Mouse (Mus musculus) G1E (cell line): ENCODE data around the gene Ppp1r13l. TPM values are rescaled to one million over a fixed set of nuclear protein-coding genes. Genes with fewer than 3 reads are reported as not detected.

Experiments
- ATAC-seq: 2 replicates; pipeline ENCODE4 v1.8.0; 2016; ENCODE audit warnings: mild to moderate bottlenecking; ENCODE audit not compliant: insufficient number of reproducible peaks, poor library complexity, low FRiP score, severe bottlenecking; ENCODE audit errors: extremely low read depth
- DNase-seq: peaks from one replicate; pipeline ENCODE4 v3.0.0; 2012; ENCODE audit warnings: low spot score
- H3K27me3 ChIP-seq: 2 replicates; pipeline ENCODE4 v1.6.1; 2012; ENCODE audit warnings: mild to moderate bottlenecking, low read length, inconsistent platforms; ENCODE audit not compliant: insufficient read depth
- H3K36me3 ChIP-seq: replicated peaks from 2 replicates; pipeline ENCODE3; 2012; ENCODE audit warnings: mild to moderate bottlenecking, inconsistent platforms
- H3K4me1 ChIP-seq: 2 replicates; pipeline ENCODE4 v1.6.1; 2012; ENCODE audit warnings: low read depth, low read length, inconsistent platforms, mixed read lengths; ENCODE audit not compliant: insufficient read depth
- H3K4me3 ChIP-seq: 2 replicates; pipeline ENCODE4 v1.5.1; 2012; ENCODE audit warnings: low read depth, mild to moderate bottlenecking, inconsistent platforms, low read length, moderate library complexity, mixed read lengths
- H3K9me3 ChIP-seq: replicated peaks from 2 replicates; pipeline ENCODE4 v1.6.1; 2012; ENCODE audit warnings: inconsistent platforms
- CTCF ChIP-seq: IDR thresholded peaks from 2 replicates; pipeline ENCODE4 v1.5.1; 2012; ENCODE audit warnings: low read depth, low read length, inconsistent platforms, mixed read lengths
- GATA1 ChIP-seq: IDR thresholded peaks from 2 replicates; pipeline ENCODE4 v1.6.1; 2012; ENCODE audit warnings: borderline replicate concordance, low read length, inconsistent platforms, mixed read lengths
- GATA2 ChIP-seq: IDR thresholded peaks from 2 replicates; pipeline ENCODE4 v1.6.1; 2012; ENCODE audit warnings: low read depth, low read length, inconsistent platforms, borderline replicate concordance
- POLR2AphosphoS5 ChIP-seq: IDR thresholded peaks from 2 replicates; pipeline ENCODE4 v1.6.1; 2012; ENCODE audit warnings: low read depth, low read length, inconsistent platforms; ENCODE audit not compliant: insufficient replicate concordance
- TAL1 ChIP-seq: conservative IDR thresholded peaks from 2 replicates; pipeline ENCODE4 v1.6.1; 2012; ENCODE audit warnings: low read depth, low read length, inconsistent platforms, mixed read lengths
- polyA plus RNA-seq: library from polyadenylated mRNA; stranded (reverse); fragments of >175 nt; gene quantifications from 2 replicates; pipeline ENCODE4 v1.2.3, GENCODE M21; 2012
- total RNA-seq, 2 experiments: library from RNA; stranded (forward) in 1 of 2; stranded (reverse) in 1 of 2; fragments of 200-1000 nt in 1 of 2; fragments of >200 nt in 1 of 2; fragmentation: Nextera tagmentation in 1 of 2; gene quantifications; 2 replicates each; pipeline ENCODE4 v1.2.3; 2014 to 2017

Ppp1r13l gene
- total and polyA plus RNA-seq, 3 experiments = 1.1 to 32.9 (median 15.2) TPM

- DNase-seq (no peak), ATAC-seq (no peak)
- Histone ChIP-seq H3K4me1 (peaks cover 8% of the 10 kb centered on the region), H3K9me3 (no peaks in the 10 kb centered on the region), H3K27me3 (no peaks in the 10 kb centered on the region), H3K4me3 (no peak overlapping the region), H3K36me3 (peaks cover 76% of the 10 kb centered on the region)
- TF ChIP-seq CTCF (no peak), GATA1 (no peak), GATA2 (no peak), TAL1 (no peak), POLR2AphosphoS5 (no peak)
Observed at GRCm38 (mm10) chr7:19369823-19370425, 10.4 kb downstream of the Ppp1r13l start.

- Histone ChIP-seq H3K27me3 (no peaks in the 10 kb centered on the region), H3K9me3 (no peaks in the 10 kb centered on the region), H3K4me1 (peaks cover 4% of the 10 kb centered on the region; the same call in 1 of the 2 replicates), H3K36me3 (peaks cover 93% of the 10 kb centered on the region), H3K4me3 (no peak overlapping the region)
- ATAC-seq (no peak), DNase-seq (no peak)
- TF ChIP-seq GATA2 (no peak), POLR2AphosphoS5 (no peak), TAL1 (no peak), CTCF (no peak), GATA1 (no peak)
Observed at GRCm38 (mm10) chr7:19373367-19373766, 13.8 kb downstream of the Ppp1r13l start.

- DNase-seq = no peak
- H3K27me3 ChIP-seq = no peaks in the 10 kb centered on the region
- H3K36me3 ChIP-seq = peaks cover 77% of the 10 kb centered on the region
Observed at GRCm38 (mm10) chr7:19375368-19375767, 15.8 kb downstream of the Ppp1r13l start.

GRCm38 (mm10) chr7:19376019-19376418 lies 16.5 kb downstream of the Ppp1r13l start:
- TF ChIP-seq TAL1 (no peak), GATA2 (no peak), GATA1 (no peak), POLR2AphosphoS5 (no peak), CTCF (no peak)
- no peak for ATAC-seq
- no peak for DNase-seq
- Histone ChIP-seq H3K4me3 (no peak overlapping the region), H3K9me3 (no peaks in the 10 kb centered on the region), H3K27me3 (no peaks in the 10 kb centered on the region), H3K4me1 (peaks cover 1% of the 10 kb centered on the region; the same call in 1 of the 2 replicates), H3K36me3 (peaks cover 71% of the 10 kb centered on the region)

More at GRCm38 (mm10) chr7:19375368-19375767, 15.8 kb downstream of the Ppp1r13l start:
- no peak for ATAC-seq
- TF ChIP-seq POLR2AphosphoS5 = no peak
- TF ChIP-seq CTCF = no peak
- H3K4me3 ChIP-seq = peak overlapping the region; percentile 14; the same call in 1 of the 2 replicates
- no peaks in the 10 kb centered on the region for H3K9me3 ChIP-seq
- no peaks in the 10 kb centered on the region; the same call in 1 of the 2 replicates for H3K4me1 ChIP-seq

GRCm38 (mm10) chr7:19378049-19378448 lies 18.5 kb downstream of the Ppp1r13l start:
- peaks cover 52% of the 10 kb centered on the region for H3K36me3 ChIP-seq
- TF ChIP-seq CTCF (no peak), POLR2AphosphoS5 (no peak), GATA1 (no peak), TAL1 (no peak), GATA2 (no peak)
- H3K4me1 ChIP-seq = peaks cover 11% of the 10 kb centered on the region
- H3K4me3 ChIP-seq = no peak overlapping the region
- H3K27me3 ChIP-seq = no peaks in the 10 kb centered on the region
- DNase-seq = no peak
- ATAC-seq = no peak
- no peaks in the 10 kb centered on the region for H3K9me3 ChIP-seq

GRCm38 (mm10) chr7:19381377-19382165 lies 22.0 kb downstream of the Ppp1r13l start, which contains the start of gene Ercc2:
TSS of gene Ercc2 (plus strand) at chr7:19382010.
- Histone ChIP-seq H3K4me3 (peak within 1 kb of the TSS; percentile 96), H3K36me3 (peaks cover 54% of the 10 kb centered on the region), H3K27me3 (no peaks in the 10 kb centered on the region), H3K9me3 (no peaks in the 10 kb centered on the region), H3K4me1 (peaks cover 25% of the 10 kb centered on the region)
- ATAC-seq (peak; percentile 100), DNase-seq (peak; percentile 98)
- TF ChIP-seq POLR2AphosphoS5 = no peak
- TF ChIP-seq GATA2 = no peak
- TF ChIP-seq GATA1 = no peak
- TF ChIP-seq CTCF = no peak
- no peak for TF ChIP-seq TAL1
